Mouse (Mus musculus) testis, adult 2 months (tissue): ENCODE measurements around the gene Kcnab1.
"Not testable (repeated sequence)": the region's sequence is repeated elsewhere in the genome, so short reads cannot be mapped to it uniquely, and the experiment has no call there.

Experiments
- CTCF ChIP-seq: fragments of 200-500 bp; IDR thresholded peaks from 2 replicates; pipeline ENCODE4 v1.5.1; 2012; ENCODE audit warnings: low read depth, mild to moderate bottlenecking, inconsistent platforms, low read length, moderate library complexity; ENCODE audit not compliant: control insufficient read depth, insufficient read depth, insufficient replicate concordance
- POLR2A ChIP-seq: fragments of 200-500 bp; IDR thresholded peaks from 2 replicates; pipeline ENCODE4 v1.6.1; 2012; ENCODE audit warnings: low read depth, mild to moderate bottlenecking, inconsistent platforms, low read length, moderate library complexity; ENCODE audit not compliant: control insufficient read depth

GRCm38 (mm10) chr3:65395111-65395510, 285.9 kb downstream of the Kcnab1 start:
- TF ChIP-seq CTCF, POLR2A: not testable (repeated sequence)
